Mouse (Mus musculus): Measurements from ENCODE around the gene Bola3. TPM values are rescaled to one million over a fixed set of nuclear protein-coding genes. Genes with fewer than 3 reads are reported as not detected.

Gene Bola3
- polyA plus RNA-seq, 1 experiment from 2014 or later: 145 TPM

DNA sequence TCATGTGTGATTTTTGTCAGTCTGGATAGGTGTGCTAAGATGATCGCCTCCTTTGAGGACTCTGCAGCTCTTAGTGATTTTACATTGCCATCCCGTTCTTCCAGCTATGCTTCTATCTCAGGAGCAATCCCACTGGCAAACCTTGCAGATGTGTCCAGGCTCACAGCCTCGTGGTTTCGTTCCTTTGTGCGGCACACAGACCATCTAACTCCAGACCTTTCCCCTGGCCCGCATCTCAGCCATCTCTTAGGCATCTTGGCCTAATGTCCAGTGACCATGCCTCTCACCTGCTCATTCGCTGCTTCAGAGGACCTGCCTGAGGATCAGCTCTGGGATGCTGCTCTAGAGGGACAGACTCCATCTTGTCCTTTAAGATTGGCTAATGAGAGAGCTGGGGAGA, 1.2 kb downstream of the Bola3 start:
- Histone ChIP-seq H3K4me1 (peaks cover 18% of the 10 kb centered on the region), H3K9ac (peak overlapping the region; percentile 93), H3K36me3 (peaks cover 34% of the 10 kb centered on the region), H3K27ac (no peak overlapping the region; the same call in 1 of the 2 replicates), H3K9me3 (replicated peaks) (no peaks in the 10 kb centered on the region), H3K27me3 (no peaks in the 10 kb centered on the region), H3K4me3 (replicated peaks) (peak overlapping the region; percentile 82), H3K4me2 (peak overlapping the region; percentile 80)
- WGBS: 84% methylated on average over 7 of the region's 7 CpGs
- no peak for ATAC-seq (replicated peaks; ENCODE audit: low FRiP score)

DNA sequence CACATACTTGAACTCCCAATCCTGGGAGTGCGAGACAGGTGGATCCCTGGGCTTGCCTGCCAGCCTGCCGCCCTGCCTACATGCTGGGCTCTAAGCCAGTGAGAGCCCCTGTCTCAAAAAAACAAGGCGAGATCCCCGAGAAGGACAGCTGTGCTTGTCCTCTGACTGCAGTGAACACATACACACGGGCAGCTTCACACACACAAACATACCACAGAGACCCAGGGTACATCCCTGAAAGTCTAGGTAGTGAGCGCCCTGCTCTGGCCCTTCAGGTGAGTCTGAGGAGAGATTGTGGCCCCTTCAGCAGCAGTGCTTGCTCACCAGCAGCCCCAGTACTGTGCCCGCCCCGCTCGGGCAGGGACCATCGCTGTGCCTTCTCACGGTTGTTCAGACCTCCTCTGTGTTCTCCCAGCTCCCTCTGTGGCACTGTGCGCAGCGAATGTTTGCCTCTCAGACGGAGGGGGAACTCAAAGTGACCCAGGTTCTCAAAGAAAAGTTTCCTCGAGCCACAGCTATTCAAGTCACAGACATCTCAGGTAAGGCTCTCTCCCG, 2.0 kb downstream of the Bola3 start:
- Histone ChIP-seq H3K36me3 (peaks cover 41% of the 10 kb centered on the region), H3K9ac (no peak overlapping the region), H3K4me2 (no peak overlapping the region), H3K9me3 (replicated peaks) (no peaks in the 10 kb centered on the region), H3K4me3 (replicated peaks) (no peak overlapping the region; the same call in 1 of the 2 replicates), H3K27me3 (no peaks in the 10 kb centered on the region), H3K4me1 (peaks cover 18% of the 10 kb centered on the region), H3K27ac (no peak overlapping the region)
- WGBS: 89% methylated on average over 16 of the region's 16 CpGs
- no peak for ATAC-seq (replicated peaks; ENCODE audit: low FRiP score)

GRCm38 (mm10) chr6:83351490-83352160, 2.7 kb downstream of the Bola3 start:
- Histone ChIP-seq H3K4me3 (replicated peaks) (no peak overlapping the region), H3K27ac (no peak overlapping the region), H3K9me3 (replicated peaks) (no peaks in the 10 kb centered on the region), H3K4me1 (peaks cover 18% of the 10 kb centered on the region), H3K9ac (no peak overlapping the region), H3K4me2 (no peak overlapping the region), H3K27me3 (no peaks in the 10 kb centered on the region), H3K36me3 (peaks cover 44% of the 10 kb centered on the region)
- 85% methylated on average over 7 of the region's 7 CpGs for WGBS
- ATAC-seq (replicated peaks; ENCODE audit: low FRiP score): no peak; the same call in 1 of the 2 replicates

DNA sequence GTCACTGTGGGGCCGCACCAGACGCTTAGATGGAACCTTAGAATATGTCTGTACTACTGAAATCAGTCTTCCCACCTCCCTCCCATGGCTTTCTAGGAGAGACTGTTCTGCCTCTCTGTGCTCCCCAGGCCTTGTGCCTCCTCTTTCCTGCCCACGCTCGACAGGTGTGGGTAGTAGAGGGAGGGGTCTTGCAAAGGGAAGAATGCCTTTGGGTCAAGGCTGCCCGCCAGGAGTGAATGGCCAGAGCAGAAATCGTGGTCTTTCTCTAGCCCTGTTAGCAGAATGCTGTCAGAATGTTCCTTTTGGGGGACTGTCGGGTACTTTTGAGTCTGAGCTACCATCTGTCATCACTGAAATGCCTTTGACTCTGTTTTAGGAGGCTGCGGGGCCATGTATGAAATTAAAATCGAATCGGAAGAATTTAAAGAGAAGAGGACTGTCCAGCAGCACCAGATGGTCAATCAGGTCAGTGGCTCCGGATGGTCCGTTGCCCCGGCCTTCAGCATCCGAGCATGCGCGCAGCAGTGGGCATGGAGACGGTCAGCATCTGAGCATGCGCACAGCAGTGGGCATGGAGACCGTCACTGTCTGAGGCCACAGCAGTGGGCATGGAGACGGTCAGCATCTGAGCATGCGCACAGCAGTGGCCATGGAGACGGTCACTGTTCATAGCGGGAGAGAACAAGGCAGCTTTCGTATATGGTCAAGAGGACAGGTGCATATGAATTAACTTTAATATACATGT, 3.9 kb downstream of the Bola3 start:
- peaks cover 18% of the 10 kb centered on the region for H3K4me1 ChIP-seq
- peaks cover 48% of the 10 kb centered on the region for H3K36me3 ChIP-seq
- no peaks in the 10 kb centered on the region for H3K27me3 ChIP-seq
- H3K4me3 ChIP-seq (replicated peaks): no peak overlapping the region
- no peak overlapping the region for H3K9ac ChIP-seq
- H3K27ac ChIP-seq: no peak overlapping the region
- H3K9me3 ChIP-seq (replicated peaks): no peaks in the 10 kb centered on the region
- no peak overlapping the region for H3K4me2 ChIP-seq
- no peak for ATAC-seq (replicated peaks; ENCODE audit: low FRiP score)
- WGBS: 94% methylated on average over 24 of the region's 24 CpGs

DNA sequence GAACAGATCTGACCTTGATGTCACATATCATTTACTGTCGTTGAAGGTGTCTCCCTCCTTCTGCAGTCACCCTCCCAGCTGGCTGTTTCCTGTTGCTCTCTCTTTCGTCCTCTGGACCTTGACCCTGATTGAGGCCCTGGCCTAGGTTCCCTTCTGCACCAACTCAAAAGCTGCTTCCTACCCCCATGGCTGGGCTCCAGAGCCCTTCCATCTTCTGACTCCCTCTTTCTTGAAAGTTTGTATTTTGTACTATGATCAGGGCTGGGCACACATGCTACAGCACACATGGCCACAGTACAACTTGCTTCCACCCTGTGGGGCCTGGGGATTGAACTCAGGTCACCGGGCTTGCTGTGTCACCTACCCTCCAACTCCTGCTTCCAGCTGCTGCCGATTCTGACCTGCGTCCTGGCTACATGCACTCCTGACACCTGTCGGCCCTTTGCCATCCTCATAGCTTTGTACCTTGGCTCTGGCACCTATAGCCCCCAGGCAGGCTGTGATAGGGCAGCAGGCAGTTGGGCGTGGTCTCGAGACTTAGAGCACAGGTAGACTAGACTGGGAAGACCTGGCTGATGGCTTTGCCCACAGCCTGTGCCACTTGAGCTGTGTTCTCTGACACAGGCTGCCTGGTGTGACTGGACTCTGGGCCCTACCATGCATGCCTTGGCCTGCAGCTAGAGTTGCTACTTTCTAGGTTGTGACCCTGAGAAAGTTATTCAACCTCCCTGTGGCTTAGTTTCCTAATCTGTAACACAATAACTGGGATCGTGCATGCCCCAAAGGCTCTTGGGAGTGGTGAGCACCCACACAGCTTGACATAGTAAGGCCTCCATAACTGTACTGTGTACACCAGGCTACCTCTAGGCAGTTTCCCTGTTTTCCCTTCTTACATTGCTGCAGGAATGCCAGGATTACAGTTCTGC, 6.2 kb downstream of the Bola3 start:
- H3K4me2 ChIP-seq: no peak overlapping the region
- no peak overlapping the region for H3K9ac ChIP-seq
- H3K27me3 ChIP-seq: no peaks in the 10 kb centered on the region
- peaks cover 71% of the 10 kb centered on the region for H3K36me3 ChIP-seq
- 83% methylated on average over 9 of the region's 9 CpGs for WGBS
- peaks cover 7% of the 10 kb centered on the region for H3K4me1 ChIP-seq
- H3K4me3 ChIP-seq (replicated peaks): no peak overlapping the region
- no peak for ATAC-seq (replicated peaks; ENCODE audit: low FRiP score)
- H3K9me3 ChIP-seq (replicated peaks): no peaks in the 10 kb centered on the region
- H3K27ac ChIP-seq: no peak overlapping the region

DNA sequence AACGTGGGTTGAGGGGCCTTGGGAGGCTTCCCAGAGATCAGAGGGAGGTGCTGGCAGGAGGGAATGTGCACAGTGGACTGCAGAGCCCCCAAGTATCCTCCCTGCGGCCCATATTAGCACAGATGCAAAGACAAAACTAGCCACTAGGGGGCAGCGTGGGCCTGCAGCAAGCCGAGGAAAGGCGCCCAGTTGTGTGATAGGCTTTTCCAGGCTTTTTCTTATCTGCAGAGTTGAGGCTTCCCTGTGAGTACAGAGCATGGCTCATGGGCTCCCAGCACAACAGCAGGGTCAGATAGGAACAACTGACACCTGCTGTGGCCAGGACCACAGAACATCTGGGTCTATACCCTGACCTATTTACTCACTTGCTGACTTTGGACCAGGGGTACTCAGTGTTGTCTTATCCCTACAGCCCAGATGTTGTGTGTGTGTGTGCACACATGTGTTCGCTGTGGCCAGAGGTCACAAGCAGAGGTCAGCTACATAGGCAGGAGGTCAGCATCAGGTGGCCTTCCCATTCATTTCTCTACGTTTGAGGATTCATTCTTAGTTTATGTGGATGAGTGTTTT, 7.7 kb downstream of the Bola3 start:
- Histone ChIP-seq H3K9me3 (replicated peaks) (no peaks in the 10 kb centered on the region), H3K36me3 (peaks cover 83% of the 10 kb centered on the region), H3K4me3 (replicated peaks) (no peak overlapping the region)

DNA sequence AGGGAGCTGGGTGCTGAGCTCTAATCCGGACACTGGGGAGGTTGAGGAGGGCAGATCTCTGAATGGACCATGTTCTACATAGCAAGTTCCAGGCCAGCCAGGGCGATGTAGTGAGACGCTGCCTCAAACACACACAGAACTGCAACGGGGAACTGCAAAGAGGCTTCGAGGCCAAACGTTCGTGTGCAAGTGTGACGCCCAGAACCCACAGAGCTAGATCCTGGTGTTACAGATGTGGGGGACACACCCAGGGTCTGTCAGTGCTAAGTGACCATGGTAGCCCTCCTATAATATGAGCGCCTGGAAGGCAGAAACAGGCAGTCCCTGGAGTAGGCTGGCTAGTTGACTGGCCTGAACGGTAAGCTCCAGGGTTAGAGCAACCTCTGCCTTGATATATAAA, 8.5 kb downstream of the Bola3 start:
- H3K27me3 ChIP-seq: no peaks in the 10 kb centered on the region
- H3K4me3 ChIP-seq (replicated peaks): no peak overlapping the region
- 91% methylated on average over 10 of the region's 10 CpGs for WGBS
- ATAC-seq (replicated peaks; ENCODE audit: low FRiP score): no peak
- no peak overlapping the region for H3K9ac ChIP-seq
- no peaks in the 10 kb centered on the region for H3K4me1 ChIP-seq
- H3K36me3 ChIP-seq: peaks cover 85% of the 10 kb centered on the region
- no peak overlapping the region for H3K27ac ChIP-seq
- no peak overlapping the region for H3K4me2 ChIP-seq
- no peaks in the 10 kb centered on the region for H3K9me3 ChIP-seq (replicated peaks)

More for the DNA sequence above, 7.7 kb downstream of the Bola3 start:
- WGBS: 22% methylated on average over 7 of the region's 7 CpGs
- Histone ChIP-seq H3K27me3 (no peaks in the 10 kb centered on the region), H3K9ac (no peak overlapping the region), H3K4me1 (no peaks in the 10 kb centered on the region), H3K27ac (no peak overlapping the region), H3K4me2 (no peak overlapping the region)
- peak; percentile 33; the same call in 1 of the 2 replicates for ATAC-seq (replicated peaks; ENCODE audit: low FRiP score)

DNA sequence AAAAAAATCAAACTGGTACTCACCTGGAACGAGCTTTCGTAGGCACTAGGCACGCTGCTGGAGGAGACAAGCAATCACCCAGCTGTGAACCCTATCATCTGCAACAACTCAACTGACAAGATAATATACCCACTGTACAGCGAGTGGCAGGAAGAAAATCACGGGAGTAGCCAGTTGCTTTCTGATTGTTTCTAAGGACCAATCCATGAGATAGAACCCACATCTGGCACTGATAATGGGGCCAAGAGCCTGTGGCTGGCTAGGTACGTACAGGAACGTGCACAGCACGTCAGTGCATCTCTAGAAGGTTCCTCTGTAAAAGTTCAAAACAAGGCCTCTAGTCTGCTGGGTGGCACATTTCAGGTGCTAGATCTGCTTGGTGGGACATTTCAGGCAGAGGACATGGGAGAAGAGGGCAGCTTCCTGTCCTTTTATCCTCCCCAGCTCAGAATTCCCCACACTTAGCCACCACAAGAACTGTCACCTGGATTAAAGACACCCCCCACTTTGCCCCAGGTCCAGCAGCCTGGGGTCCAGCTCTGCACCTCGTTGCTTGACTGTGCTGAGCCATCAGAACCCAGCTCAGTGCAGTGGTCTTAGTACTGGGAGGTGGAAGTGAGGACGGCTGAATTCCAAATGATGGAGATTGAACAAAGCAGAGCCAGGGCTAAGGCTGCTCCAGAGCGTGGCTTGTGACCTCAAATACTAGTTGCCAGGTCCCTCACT, 12.7 kb downstream of the Bola3 start:
- whole genome bisulfite sequencing: 87% methylated on average over 11 of the region's 11 CpGs
- no peak overlapping the region for H3K27ac ChIP-seq
- H3K9me3 ChIP-seq (replicated peaks): no peaks in the 10 kb centered on the region
- H3K27me3 ChIP-seq: no peaks in the 10 kb centered on the region
- no peak overlapping the region for H3K4me2 ChIP-seq
- H3K36me3 ChIP-seq: peaks cover 85% of the 10 kb centered on the region
- H3K9ac ChIP-seq: no peak overlapping the region
- no peak overlapping the region for H3K4me3 ChIP-seq (replicated peaks)
- no peaks in the 10 kb centered on the region for H3K4me1 ChIP-seq
- ATAC-seq (replicated peaks; ENCODE audit: low FRiP score): no peak

DNA sequence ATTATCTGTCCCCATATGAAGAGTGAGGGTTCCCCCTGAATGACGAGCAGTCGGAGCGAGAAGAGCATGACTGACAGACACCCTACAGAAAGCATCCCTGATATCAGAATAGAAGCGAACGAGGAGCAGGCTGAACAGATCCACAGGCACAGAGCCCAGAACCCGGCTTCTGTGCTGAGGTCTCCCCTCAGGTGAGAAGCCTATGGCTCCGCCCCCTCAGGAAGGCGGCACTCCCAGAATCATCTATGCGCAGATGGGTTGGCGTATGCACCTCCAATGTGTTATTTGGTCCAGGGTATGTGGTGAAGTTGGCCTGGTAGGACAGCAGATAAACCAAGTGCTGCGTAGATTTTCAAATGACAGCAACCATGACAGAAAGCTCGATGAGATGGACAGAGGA, 14.1 kb downstream of the Bola3 start:
- H3K36me3 ChIP-seq: peaks cover 88% of the 10 kb centered on the region
- no peak for ATAC-seq (replicated peaks; ENCODE audit: low FRiP score)
- no peaks in the 10 kb centered on the region for H3K4me1 ChIP-seq
- H3K27ac ChIP-seq: no peak overlapping the region
- no peak overlapping the region for H3K4me3 ChIP-seq (replicated peaks)
- no peak overlapping the region for H3K9ac ChIP-seq
- no peak overlapping the region for H3K4me2 ChIP-seq
- H3K9me3 ChIP-seq (replicated peaks): no peaks in the 10 kb centered on the region
- 90% methylated on average over 12 of the region's 12 CpGs for WGBS
- H3K27me3 ChIP-seq: no peaks in the 10 kb centered on the region

DNA sequence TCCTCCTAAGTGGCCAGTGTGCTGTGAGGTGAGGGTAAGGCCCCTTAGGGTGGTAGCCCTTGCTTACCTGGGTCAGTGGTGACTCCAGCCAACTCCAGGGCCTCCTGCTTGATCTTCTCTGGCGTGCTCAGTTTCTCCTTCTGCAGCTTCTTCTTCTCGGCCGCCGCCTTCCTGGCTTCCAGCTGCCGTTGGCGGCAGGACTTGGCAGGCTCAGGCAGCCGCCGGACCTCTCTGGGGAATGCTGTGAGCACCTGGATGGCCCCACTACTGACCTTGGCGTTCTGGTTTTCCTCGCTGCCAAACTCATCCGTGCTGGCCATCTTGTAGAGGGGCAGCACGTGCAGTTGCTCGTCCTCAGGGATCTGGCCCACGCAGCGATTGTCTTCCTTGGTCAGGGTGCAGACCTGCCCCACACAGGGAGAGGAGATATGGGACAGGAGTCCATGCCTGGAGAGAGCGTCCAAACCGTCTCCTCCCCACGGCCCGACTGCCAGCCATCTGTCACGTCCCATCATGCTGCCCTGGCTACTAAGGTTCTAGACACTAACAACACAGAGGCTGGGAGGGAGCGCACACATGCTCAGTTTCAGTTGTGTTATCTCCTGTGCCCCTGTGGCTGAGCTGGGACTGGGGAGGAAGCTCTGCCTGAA, 21.5 kb downstream of the Bola3 start:
- Histone ChIP-seq H3K27me3 (no peaks in the 10 kb centered on the region), H3K9ac (no peak overlapping the region), H3K27ac (no peak overlapping the region), H3K9me3 (replicated peaks) (no peaks in the 10 kb centered on the region), H3K4me1 (no peaks in the 10 kb centered on the region), H3K4me2 (no peak overlapping the region), H3K36me3 (peaks cover 97% of the 10 kb centered on the region), H3K4me3 (replicated peaks) (no peak overlapping the region)
- no peak for ATAC-seq (replicated peaks; ENCODE audit: low FRiP score)
- 88% methylated on average over 21 of the region's 21 CpGs for WGBS

DNA sequence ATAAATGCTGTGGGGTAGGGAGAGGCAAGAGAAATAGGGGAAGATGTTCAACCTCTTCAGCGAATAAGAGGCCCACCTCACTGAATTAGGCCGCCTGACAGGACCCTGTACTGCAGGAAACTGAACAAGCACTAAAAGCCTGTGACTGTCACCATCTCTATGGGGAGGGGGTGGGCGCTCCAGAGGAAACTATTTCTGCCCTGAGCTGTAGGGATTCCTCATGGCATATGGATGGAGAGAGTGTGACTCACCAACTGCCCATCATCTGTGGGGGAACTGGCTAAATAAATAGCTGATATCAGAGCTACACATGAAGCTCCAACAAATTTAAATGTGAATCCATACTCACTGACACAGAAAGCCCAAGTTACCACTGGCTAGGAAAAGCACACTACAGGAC, 22.4 kb downstream of the Bola3 start:
- ATAC-seq (replicated peaks; ENCODE audit: low FRiP score): no peak
- Histone ChIP-seq H3K4me3 (replicated peaks) (no peak overlapping the region), H3K36me3 (peaks cover 99% of the 10 kb centered on the region), H3K9ac (no peak overlapping the region), H3K4me2 (no peak overlapping the region), H3K27ac (no peak overlapping the region), H3K27me3 (no peaks in the 10 kb centered on the region), H3K9me3 (replicated peaks) (no peaks in the 10 kb centered on the region), H3K4me1 (no peaks in the 10 kb centered on the region)
- WGBS: 77% methylated on average over 3 of the region's 3 CpGs
